Comparison of ENCODE assay signal across 21 mouse cellular contexts in the genomic region with DNA sequence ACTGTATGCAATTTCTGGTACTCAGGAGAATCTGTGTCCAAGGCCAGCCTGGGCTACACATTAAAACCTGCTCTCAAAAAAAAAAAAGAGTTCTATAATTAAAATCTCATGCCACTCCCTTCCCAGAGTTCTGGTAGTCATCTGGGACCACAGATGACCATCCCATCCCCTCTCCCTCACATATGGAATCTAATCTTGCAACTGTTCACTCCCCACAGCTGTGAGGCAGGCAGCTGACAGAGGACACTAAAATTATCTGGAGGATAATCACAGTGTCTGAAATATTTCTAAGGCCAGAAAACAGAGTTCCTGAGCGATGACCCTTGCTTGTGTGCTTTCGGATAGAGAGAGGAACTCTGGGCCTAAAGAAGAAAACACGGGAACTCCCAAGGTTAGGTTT. TPM values are rescaled to one million over a fixed set of nuclear protein-coding genes. Genes with fewer than 3 reads are reported as not detected.
A peak's percentile ranks its signal among the peaks of the same experiment; 100 is the strongest.
DNase-seq lines count a peak whose midpoint lies in the region; ATAC-seq lines count a peak whose summit lies in the region.
"Had no signal": no experiment of that assay in that cellular context is flagged by ENCODE, and none has a peak within 500 bp of the region (broad histone marks: within the 10 kb centered on the region; RNA-seq: fewer than 3 reads in every experiment).

No protein-coding gene starts in this region.

- DNase-seq in limb, embryonic 10.5 days (ENCODE audit: low spot score) = no peak
- DNase-seq in midbrain, embryonic 14.5 days = no peak
- DNase-seq in natural killer cell, adult 2 months (ENCODE audit: low spot score in 2 of 2) = no peak
- no peak for DNase-seq in forebrain, embryonic 14.5 days (ENCODE audit: low spot score)
- DNase-seq: cerebellum, adult 8-10 months; gastrocnemius, postnatal 10 days; heart, adult 11 months; heart, postnatal 36 days; layer of hippocampus, adult 9-11 months; left cerebral cortex, postnatal 4 days; right cerebral cortex, adult 18-20 months; thymus, adult 2 months had no signal

- no peak overlapping the region for H3K27ac ChIP-seq in limb, embryonic 13.5 days
- H3K27ac ChIP-seq in limb, embryonic 10.5 days = no peak overlapping the region
- H3K27ac ChIP-seq in intestine, embryonic 15.5 days = peak overlapping the region; percentile 52
- peak overlapping the region; percentile 61 for H3K27ac ChIP-seq in liver, embryonic 15.5 days (replicated peaks)
- no peak overlapping the region for H3K27ac ChIP-seq in midbrain, embryonic 14.5 days (replicated peaks; ENCODE audit: low read depth, low read length)
- no peak overlapping the region for H3K27ac ChIP-seq in forebrain, embryonic 14.5 days (ENCODE audit: low read depth, low read length)
- H3K27ac ChIP-seq: hindbrain, embryonic 14.5 days; left cerebral cortex, adult 2 months; lung, embryonic 15.5 days; neural tube, embryonic 13.5 days had no signal

- ATAC-seq in limb, embryonic 13.5 days (ENCODE audit: low FRiP score, low read depth) = 0 out of 2 replicates have a peak, but pooled peaks have one; percentile 32
- ATAC-seq in intestine, embryonic 15.5 days = no peak
- no peak for ATAC-seq in liver, embryonic 15.5 days (ENCODE audit: insufficient read depth)
- ATAC-seq in midbrain, embryonic 14.5 days (ENCODE audit: low FRiP score, low TSS enrichment) = no peak
- no peak for ATAC-seq in forebrain, embryonic 14.5 days
- ATAC-seq: forebrain, embryonic 16.5 days had no signal

- H3K27me3 ChIP-seq in limb, embryonic 13.5 days = no peaks in the 10 kb centered on the region
- H3K27me3 ChIP-seq in limb, embryonic 10.5 days (ENCODE audit: low read depth, poor library complexity, severe bottlenecking) = no peaks in the 10 kb centered on the region
- no peaks in the 10 kb centered on the region for H3K27me3 ChIP-seq in intestine, embryonic 15.5 days (replicated peaks)
- H3K27me3 ChIP-seq in liver, embryonic 15.5 days = no peaks in the 10 kb centered on the region
- no peaks in the 10 kb centered on the region for H3K27me3 ChIP-seq in midbrain, embryonic 14.5 days (ENCODE audit: control insufficient read depth, insufficient read depth, low read length)
- no peaks in the 10 kb centered on the region for H3K27me3 ChIP-seq in forebrain, embryonic 14.5 days (replicated peaks; ENCODE audit: control insufficient read depth, insufficient read depth, low read length)
- H3K27me3 ChIP-seq: lung, embryonic 15.5 days; neural tube, embryonic 13.5 days had no signal

- H3K4me2 ChIP-seq in limb, embryonic 13.5 days (replicated peaks) = no peak overlapping the region
- no peak overlapping the region for H3K4me2 ChIP-seq in intestine, embryonic 15.5 days (replicated peaks)
- H3K4me2 ChIP-seq in liver, embryonic 15.5 days = no peak overlapping the region
- H3K4me2 ChIP-seq in midbrain, embryonic 14.5 days (ENCODE audit: low read length) = no peak overlapping the region
- H3K4me2 ChIP-seq in forebrain, embryonic 14.5 days (ENCODE audit: low read length) = no peak overlapping the region
- H3K4me2 ChIP-seq: hindbrain, embryonic 14.5 days; lung, embryonic 15.5 days; midbrain, embryonic 11.5 days; neural tube, embryonic 13.5 days had no signal

- no peaks in the 10 kb centered on the region for H3K9me3 ChIP-seq in limb, embryonic 13.5 days
- no peaks in the 10 kb centered on the region for H3K9me3 ChIP-seq in limb, embryonic 10.5 days (replicated peaks)
- no peaks in the 10 kb centered on the region for H3K9me3 ChIP-seq in intestine, embryonic 15.5 days
- H3K9me3 ChIP-seq in liver, embryonic 15.5 days (replicated peaks) = no peaks in the 10 kb centered on the region
- H3K9me3 ChIP-seq in midbrain, embryonic 14.5 days (ENCODE audit: control insufficient read depth, low read length) = no peaks in the 10 kb centered on the region
- H3K9me3 ChIP-seq in forebrain, embryonic 14.5 days (replicated peaks; ENCODE audit: control insufficient read depth, low read length) = no peaks in the 10 kb centered on the region
- H3K9me3 ChIP-seq: lung, embryonic 15.5 days; neural tube, embryonic 13.5 days had no signal

- H3K36me3 ChIP-seq in limb, embryonic 13.5 days = no peaks in the 10 kb centered on the region
- H3K36me3 ChIP-seq in limb, embryonic 10.5 days = no peaks in the 10 kb centered on the region
- no peaks in the 10 kb centered on the region for H3K36me3 ChIP-seq in intestine, embryonic 15.5 days
- H3K36me3 ChIP-seq in liver, embryonic 15.5 days (replicated peaks) = no peaks in the 10 kb centered on the region
- no peaks in the 10 kb centered on the region for H3K36me3 ChIP-seq in midbrain, embryonic 14.5 days (ENCODE audit: control insufficient read depth, insufficient read depth, low read length)
- H3K36me3 ChIP-seq in forebrain, embryonic 14.5 days (ENCODE audit: control insufficient read depth, insufficient read depth, low read length) = no peaks in the 10 kb centered on the region
- H3K36me3 ChIP-seq: lung, embryonic 15.5 days; neural tube, embryonic 13.5 days had no signal

- no peak overlapping the region for H3K9ac ChIP-seq in limb, embryonic 13.5 days
- H3K9ac ChIP-seq in intestine, embryonic 15.5 days = no peak overlapping the region
- H3K9ac ChIP-seq in liver, embryonic 15.5 days = no peak overlapping the region
- H3K9ac ChIP-seq in midbrain, embryonic 14.5 days (replicated peaks; ENCODE audit: low read length) = no peak overlapping the region
- H3K9ac ChIP-seq in forebrain, embryonic 14.5 days (ENCODE audit: low read length) = no peak overlapping the region
- H3K9ac ChIP-seq: hindbrain, embryonic 14.5 days; lung, embryonic 15.5 days; neural tube, embryonic 13.5 days had no signal

- H3K4me3 ChIP-seq in limb, embryonic 13.5 days = no peak overlapping the region
- no peak overlapping the region for H3K4me3 ChIP-seq in limb, embryonic 10.5 days
- no peak overlapping the region for H3K4me3 ChIP-seq in intestine, embryonic 15.5 days (replicated peaks)
- no peak overlapping the region for H3K4me3 ChIP-seq in liver, embryonic 15.5 days (replicated peaks)
- no peak overlapping the region for H3K4me3 ChIP-seq in midbrain, embryonic 14.5 days (replicated peaks; ENCODE audit: low read depth, low read length)
- H3K4me3 ChIP-seq in forebrain, embryonic 14.5 days (ENCODE audit: low read depth, low read length) = no peak overlapping the region
- H3K4me3 ChIP-seq: left cerebral cortex, adult 2 months; lung, embryonic 15.5 days; neural tube, embryonic 13.5 days had no signal

- WGBS in limb, embryonic 13.5 days = 63% methylated on average over 3 of the region's 3 CpGs
- 92% methylated on average over 3 of the region's 3 CpGs for WGBS in limb, embryonic 10.5 days
- WGBS in intestine, embryonic 15.5 days = 61% methylated on average over 3 of the region's 3 CpGs
- 46% methylated on average over 3 of the region's 3 CpGs for WGBS in liver, embryonic 15.5 days (ENCODE audit: insufficient replicate concordance)
- 94% methylated on average over 3 of the region's 3 CpGs for WGBS in midbrain, embryonic 14.5 days
- WGBS in forebrain, embryonic 14.5 days = 86% methylated on average over 3 of the region's 3 CpGs

- peaks cover 5% of the 10 kb centered on the region; the same call in 1 of the 2 replicates for H3K4me1 ChIP-seq in limb, embryonic 13.5 days
- 0 out of 2 replicates have a peak, but pooled peaks cover 8% of the 10 kb centered on the region for H3K4me1 ChIP-seq in limb, embryonic 10.5 days
- peaks cover 15% of the 10 kb centered on the region; the same call in 1 of the 2 replicates for H3K4me1 ChIP-seq in intestine, embryonic 15.5 days (replicated peaks)
- H3K4me1 ChIP-seq in liver, embryonic 15.5 days (replicated peaks) = 0 out of 2 replicates have a peak, but pooled peaks cover 3% of the 10 kb centered on the region
- H3K4me1 ChIP-seq in midbrain, embryonic 14.5 days (ENCODE audit: control insufficient read depth, insufficient read depth, low read length) = no peaks in the 10 kb centered on the region
- no peaks in the 10 kb centered on the region for H3K4me1 ChIP-seq in forebrain, embryonic 14.5 days (ENCODE audit: control insufficient read depth, insufficient read depth, low read length)
- H3K4me1 ChIP-seq: lung, embryonic 15.5 days; neural tube, embryonic 13.5 days had no signal

RNA-seq across cellular contexts. Expression of gene Lima1, which starts 40.6 kb away (rescaled TPM):
- 88.8 and 101 TPM in 2 replicates for polyA plus RNA-seq in limb, embryonic 13.5 days (2015; fragmentation: Nextera tagmentation; extraction: Ambion mirVana)
- polyA plus RNA-seq in limb, embryonic 10.5 days (2016; fragmentation: Nextera tagmentation; extraction: Ambion mirVana) = 56.8 and 70.8 TPM in 2 replicates
- polyA plus RNA-seq in intestine, embryonic 15.5 days (2015; fragmentation: Nextera tagmentation; extraction: Ambion mirVana) = 86.5 and 96.4 TPM in 2 replicates
- polyA plus RNA-seq in liver, embryonic 15.5 days (2015; fragmentation: Nextera tagmentation; extraction: Ambion mirVana) = 10.0 and 10.3 TPM in 2 replicates
- 8.5 and 15.3 TPM in 2 replicates for polyA plus RNA-seq in midbrain, embryonic 14.5 days (2014; fragmentation: Nextera tagmentation; extraction: Ambion mirVana)
- 27.0 and 32.1 TPM in 2 replicates for polyA plus RNA-seq in forebrain, embryonic 14.5 days (2014; fragmentation: Nextera tagmentation; extraction: Ambion mirVana)

Comparison
In these comparisons a context has a peak if more than half of its experiments do, and no peak if none do; other contexts are left out.
1. H3K27ac ChIP-seq: peak in intestine, embryonic 15.5 days (single experiment) and liver, embryonic 15.5 days (single experiment); none in limb, embryonic 13.5 days (single experiment), limb, embryonic 10.5 days (single experiment), midbrain, embryonic 14.5 days (single experiment) and forebrain, embryonic 14.5 days (single experiment).